Mouse (Mus musculus) liver, embryonic 16.5 days (tissue): ENCODE results near the gene Fam71e1. TPM values are rescaled to one million over a fixed set of nuclear protein-coding genes. Genes with fewer than 3 reads are reported as not detected.
A peak's percentile ranks its signal among the peaks of the same experiment; 100 is the strongest.

Source experiments
- ATAC-seq: fragments of 200-750 bp; cut with Nextera tagmentation; 2 replicates; pipeline ENCODE4 v1.8.0; 2017; ENCODE audit warnings: low read depth, mild to moderate bottlenecking, moderate number of reproducible peaks, moderate library complexity
- H3K27ac ChIP-seq: fragments of 300-500 bp; sonication (generic); 2 replicates; pipeline ENCODE4 v1.5.1; 2014; ENCODE audit warnings: mild to moderate bottlenecking, low read length
- H3K27me3 ChIP-seq: fragments of 300-500 bp; sonication (generic); 2 replicates; pipeline ENCODE4 v1.6.1; 2014; ENCODE audit warnings: low read depth, low read length, mixed read lengths; ENCODE audit not compliant: control insufficient read depth, insufficient read depth
- H3K36me3 ChIP-seq: fragments of 300-500 bp; sonication (generic); 2 replicates; pipeline ENCODE4 v1.6.1; 2014; ENCODE audit warnings: mild to moderate bottlenecking; ENCODE audit not compliant: control insufficient read depth, insufficient read depth
- H3K4me1 ChIP-seq: fragments of 300-500 bp; sonication (generic); 2 replicates; pipeline ENCODE4 v1.6.1; 2014; ENCODE audit warnings: low read depth, low read length, mixed read lengths; ENCODE audit not compliant: control insufficient read depth
- H3K4me2 ChIP-seq: fragments of 300-500 bp; sonication (generic); 2 replicates; pipeline ENCODE4 v1.6.1; 2014; ENCODE audit warnings: low read depth, low read length, mixed read lengths
- H3K4me3 ChIP-seq: fragments of 300-500 bp; sonication (generic); 2 replicates; pipeline ENCODE4 v1.5.1; 2014; ENCODE audit warnings: low read depth, mild to moderate bottlenecking, low read length
- H3K9ac ChIP-seq: fragments of 300-500 bp; sonication (generic); 2 replicates; pipeline ENCODE4 v1.6.1; 2014; ENCODE audit warnings: low read depth, low read length
- H3K9me3 ChIP-seq: fragments of 300-500 bp; sonication (generic); replicated peaks from 2 replicates; pipeline ENCODE4 v1.6.1; 2016; ENCODE audit warnings: low read length; ENCODE audit not compliant: control insufficient read depth
- WGBS: fragments of 180-500 bp; shearing (Covaris S2); extraction: QIAGEN DNeasy Blood & Tissue Kit; methylation state at CpG from one replicate; pipeline ENCODE4 v1.1.7; 2014; ENCODE audit not compliant: insufficient replicate concordance; 5-methylcytosine and 5-hydroxymethylcytosine counted together
- polyA plus RNA-seq: library from polyadenylated mRNA; unstranded; fragments of >200 nt; fragmentation: Nextera tagmentation; extraction: Ambion mirVana; gene quantifications from 2 replicates; pipeline ENCODE4 v1.2.1, GENCODE M21; 2015

Fam71e1 gene
- polyA plus RNA-seq, 1 experiment from 2014 or later, result 1.4 TPM

DNA sequence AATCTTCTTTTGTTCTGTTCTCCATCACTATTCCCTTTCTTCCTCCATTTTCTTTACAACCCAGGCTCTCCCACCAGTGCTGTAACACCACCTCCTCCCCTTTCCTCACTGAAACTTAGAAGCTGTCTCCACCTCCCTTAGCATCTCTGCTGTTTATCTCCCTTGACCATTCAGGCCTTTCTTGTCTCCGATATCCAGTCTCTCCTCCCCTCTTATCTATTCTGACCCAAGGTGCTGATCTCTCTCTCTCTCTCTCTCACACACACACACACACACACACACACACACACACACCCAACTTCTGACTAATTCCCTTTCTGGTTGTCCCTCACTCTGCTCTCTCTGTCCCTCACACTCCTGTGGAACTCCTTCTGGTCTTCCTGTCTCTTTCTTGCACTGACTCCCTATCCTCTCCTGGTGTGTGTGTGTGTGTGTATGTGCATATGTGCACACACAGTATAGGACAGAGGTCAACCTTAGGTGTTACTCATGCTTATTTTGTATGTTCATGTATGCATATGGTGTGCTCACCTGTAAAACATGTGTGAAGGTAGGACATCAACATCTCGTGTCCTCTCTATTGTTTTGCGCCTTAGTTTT, 13.4 kb upstream of the Fam71e1 start:
- WGBS, result 40% methylated on average over 3 of the region's 3 CpGs
- Histone ChIP-seq H3K4me2 (peak overlapping the region; percentile 64), H3K4me3 (peak overlapping the region; percentile 33), H3K36me3 (no peaks in the 10 kb centered on the region), H3K9me3 (no peaks in the 10 kb centered on the region), H3K27me3 (peaks cover 26% of the 10 kb centered on the region), H3K27ac (peak overlapping the region; percentile 90), H3K9ac (peak overlapping the region; percentile 62), H3K4me1 (peaks cover 33% of the 10 kb centered on the region)
- ATAC-seq, result peak; percentile 94

GRCm38 (mm10) chr7:44484109-44484508, 12.3 kb upstream of the Fam71e1 start:
- no peak overlapping the region for H3K4me2 ChIP-seq
- H3K36me3 ChIP-seq, result no peaks in the 10 kb centered on the region
- WGBS, result 84% methylated on average over 1 of the region's 1 CpGs
- no peaks in the 10 kb centered on the region for H3K9me3 ChIP-seq
- no peak for ATAC-seq
- peaks cover 33% of the 10 kb centered on the region for H3K4me1 ChIP-seq
- no peak overlapping the region for H3K4me3 ChIP-seq
- H3K27ac ChIP-seq, result peak overlapping the region; percentile 32
- peaks cover 16% of the 10 kb centered on the region for H3K27me3 ChIP-seq
- H3K9ac ChIP-seq, result no peak overlapping the region

- 0 out of 2 replicates have a peak, but pooled peaks cover 3% of the 10 kb centered on the region for H3K36me3 ChIP-seq
- no peak overlapping the region for H3K9ac ChIP-seq
- ATAC-seq, result no peak
- H3K9me3 ChIP-seq, result no peaks in the 10 kb centered on the region
- 26% methylated on average over 5 of the region's 5 CpGs for WGBS
- H3K4me1 ChIP-seq, result peaks cover 33% of the 10 kb centered on the region
- no peak overlapping the region for H3K4me2 ChIP-seq
- H3K27ac ChIP-seq, result peak overlapping the region; percentile 32
- H3K27me3 ChIP-seq, result peaks cover 9% of the 10 kb centered on the region
- no peak overlapping the region for H3K4me3 ChIP-seq
These were observed 11.4 kb upstream of the Fam71e1 start for GRCm38 (mm10) chr7:44484841-44485571.

- WGBS, result 69% methylated on average over 7 of the region's 7 CpGs
- Histone ChIP-seq H3K36me3 (peaks cover 7% of the 10 kb centered on the region; the same call in 1 of the 2 replicates), H3K4me1 (peaks cover 27% of the 10 kb centered on the region), H3K4me3 (no peak overlapping the region), H3K4me2 (no peak overlapping the region), H3K9me3 (no peaks in the 10 kb centered on the region), H3K9ac (no peak overlapping the region), H3K27ac (no peak overlapping the region), H3K27me3 (0 out of 2 replicates have a peak, but pooled peaks cover 3% of the 10 kb centered on the region)
- ATAC-seq, result no peak
These were observed 10.7 kb upstream of the Fam71e1 start for GRCm38 (mm10) chr7:44485572-44486195.

- Histone ChIP-seq H3K4me2 (no peak overlapping the region), H3K4me1 (peaks cover 22% of the 10 kb centered on the region), H3K9ac (no peak overlapping the region), H3K27me3 (no peaks in the 10 kb centered on the region), H3K4me3 (no peak overlapping the region), H3K9me3 (no peaks in the 10 kb centered on the region), H3K36me3 (peaks cover 15% of the 10 kb centered on the region), H3K27ac (no peak overlapping the region)
- 72% methylated on average over 13 of the region's 13 CpGs for WGBS
- ATAC-seq, result no peak
These were observed 9.3 kb upstream of the Fam71e1 start for GRCm38 (mm10) chr7:44486927-44487575.

DNA sequence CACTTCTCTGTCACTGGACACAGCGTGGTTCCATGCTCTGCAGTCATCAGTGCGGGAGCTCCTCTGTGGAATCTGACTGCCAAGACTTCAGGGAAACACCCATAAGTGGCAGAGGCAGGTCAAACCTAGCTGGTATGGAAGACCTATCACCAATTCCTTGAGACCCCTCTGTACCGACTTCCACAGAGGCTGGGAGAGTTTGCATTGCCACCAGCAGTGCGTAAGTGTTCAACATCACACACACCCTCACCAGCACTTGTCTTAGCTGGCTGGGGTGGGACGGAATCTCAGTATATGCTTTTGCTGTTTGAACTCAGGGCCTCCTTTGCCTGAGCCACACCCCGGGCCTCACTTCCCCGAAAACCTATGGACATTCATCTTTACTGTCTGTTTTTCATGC, 8.4 kb upstream of the Fam71e1 start:
- H3K9ac ChIP-seq, result no peak overlapping the region
- H3K4me1 ChIP-seq, result peaks cover 13% of the 10 kb centered on the region
- no peak for ATAC-seq
- no peaks in the 10 kb centered on the region for H3K9me3 ChIP-seq
- WGBS, result 78% methylated on average over 7 of the region's 7 CpGs
- no peaks in the 10 kb centered on the region for H3K27me3 ChIP-seq
- no peak overlapping the region for H3K4me3 ChIP-seq
- H3K36me3 ChIP-seq, result peaks cover 20% of the 10 kb centered on the region
- no peak overlapping the region for H3K4me2 ChIP-seq
- H3K27ac ChIP-seq, result no peak overlapping the region

DNA sequence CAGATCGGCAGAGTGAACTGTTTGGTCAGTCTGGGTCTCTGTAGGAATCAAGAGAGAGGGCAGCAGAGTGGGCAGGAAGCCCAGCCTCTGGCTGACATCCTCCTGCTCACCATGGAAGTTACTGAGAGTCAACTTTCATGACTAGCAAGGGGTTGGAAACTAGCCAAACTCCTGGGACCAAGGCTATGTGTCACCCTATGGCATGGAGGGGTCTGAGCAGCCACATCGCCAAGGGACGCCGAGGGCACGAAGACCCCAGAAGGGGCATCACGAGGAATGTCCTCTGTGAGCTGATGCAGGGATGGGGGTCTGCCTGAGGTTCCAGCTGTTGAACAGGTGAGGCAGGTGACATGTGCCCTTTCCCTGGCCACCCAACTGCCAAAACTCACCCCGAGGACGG, 7.8 kb upstream of the Fam71e1 start:
- Histone ChIP-seq H3K27ac (no peak overlapping the region), H3K4me1 (peaks cover 9% of the 10 kb centered on the region; the same call in 1 of the 2 replicates), H3K9ac (no peak overlapping the region), H3K36me3 (peaks cover 20% of the 10 kb centered on the region), H3K9me3 (no peaks in the 10 kb centered on the region), H3K4me2 (no peak overlapping the region), H3K27me3 (no peaks in the 10 kb centered on the region), H3K4me3 (no peak overlapping the region)
- no peak for ATAC-seq
- WGBS, result 83% methylated on average over 8 of the region's 8 CpGs

DNA sequence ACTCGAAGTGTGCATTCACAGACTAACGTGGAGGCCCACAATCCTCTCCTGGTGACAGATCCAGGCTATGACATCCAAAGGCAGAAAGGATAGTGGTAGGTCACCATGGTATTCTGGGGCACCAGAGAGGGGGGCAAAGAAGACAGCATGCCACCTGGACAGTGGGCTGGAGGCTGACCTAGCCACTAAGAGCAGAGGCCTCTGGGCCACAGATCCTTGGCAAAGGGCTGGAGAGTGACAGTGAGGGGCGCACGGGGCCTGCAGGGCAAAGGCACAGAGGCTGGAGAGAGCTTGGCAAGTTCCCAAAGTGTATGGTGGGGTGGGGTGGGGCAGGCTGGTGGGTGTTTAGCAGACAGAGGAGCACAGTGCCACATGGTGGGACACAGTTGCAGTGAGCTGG, 6.1 kb upstream of the Fam71e1 start:
- no peak overlapping the region for H3K4me3 ChIP-seq
- H3K36me3 ChIP-seq, result peaks cover 23% of the 10 kb centered on the region
- H3K27ac ChIP-seq, result no peak overlapping the region
- peaks cover 8% of the 10 kb centered on the region for H3K4me1 ChIP-seq
- no peak overlapping the region for H3K4me2 ChIP-seq
- no peak overlapping the region for H3K9ac ChIP-seq
- 84% methylated on average over 4 of the region's 4 CpGs for WGBS
- ATAC-seq, result no peak
- H3K27me3 ChIP-seq, result no peaks in the 10 kb centered on the region
- H3K9me3 ChIP-seq, result no peaks in the 10 kb centered on the region
